Mouse (Mus musculus): Measurements from ENCODE around the gene Fer1l5. TPM values are rescaled to one million over a fixed set of nuclear protein-coding genes. Genes with fewer than 3 reads are reported as not detected.

The Fer1l5 gene
- polyA plus RNA-seq, 1 experiment from 2014 or later: 1.8 TPM

DNA sequence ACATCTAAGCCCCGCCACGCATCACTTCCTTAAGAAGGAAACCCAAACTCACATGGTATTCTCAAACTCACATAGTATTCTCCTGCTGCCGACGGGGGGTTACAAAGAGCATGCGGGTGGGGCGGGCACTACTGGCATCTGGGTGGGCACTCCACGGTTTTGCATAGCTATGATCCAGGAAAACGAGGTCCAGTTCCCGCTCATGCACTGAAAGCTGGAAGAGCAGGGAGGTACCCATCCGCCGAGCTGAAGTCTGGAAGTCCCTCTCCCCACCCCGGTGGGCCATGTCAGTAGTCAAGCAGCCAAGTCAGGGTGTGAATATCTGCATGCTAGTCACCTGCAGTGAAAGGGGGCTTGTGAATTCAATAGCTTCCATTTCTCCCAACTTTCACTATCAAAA, 4.4 kb upstream of the Fer1l5 start:
- no peak overlapping the region for H3K27ac ChIP-seq (replicated peaks)
- no peaks in the 10 kb centered on the region for H3K27me3 ChIP-seq (replicated peaks)
- ATAC-seq (ENCODE audit: low FRiP score): no peak
- H3K9me3 ChIP-seq (replicated peaks): no peaks in the 10 kb centered on the region
- H3K9ac ChIP-seq (replicated peaks): peak overlapping the region; percentile 84
- peaks cover 13% of the 10 kb centered on the region for H3K36me3 ChIP-seq
- peaks cover 18% of the 10 kb centered on the region for H3K4me1 ChIP-seq
- 62% methylated on average over 12 of the region's 12 CpGs for whole genome bisulfite sequencing
- peak overlapping the region; percentile 80 for H3K4me3 ChIP-seq (replicated peaks)
- H3K4me2 ChIP-seq: peak overlapping the region; percentile 64

DNA sequence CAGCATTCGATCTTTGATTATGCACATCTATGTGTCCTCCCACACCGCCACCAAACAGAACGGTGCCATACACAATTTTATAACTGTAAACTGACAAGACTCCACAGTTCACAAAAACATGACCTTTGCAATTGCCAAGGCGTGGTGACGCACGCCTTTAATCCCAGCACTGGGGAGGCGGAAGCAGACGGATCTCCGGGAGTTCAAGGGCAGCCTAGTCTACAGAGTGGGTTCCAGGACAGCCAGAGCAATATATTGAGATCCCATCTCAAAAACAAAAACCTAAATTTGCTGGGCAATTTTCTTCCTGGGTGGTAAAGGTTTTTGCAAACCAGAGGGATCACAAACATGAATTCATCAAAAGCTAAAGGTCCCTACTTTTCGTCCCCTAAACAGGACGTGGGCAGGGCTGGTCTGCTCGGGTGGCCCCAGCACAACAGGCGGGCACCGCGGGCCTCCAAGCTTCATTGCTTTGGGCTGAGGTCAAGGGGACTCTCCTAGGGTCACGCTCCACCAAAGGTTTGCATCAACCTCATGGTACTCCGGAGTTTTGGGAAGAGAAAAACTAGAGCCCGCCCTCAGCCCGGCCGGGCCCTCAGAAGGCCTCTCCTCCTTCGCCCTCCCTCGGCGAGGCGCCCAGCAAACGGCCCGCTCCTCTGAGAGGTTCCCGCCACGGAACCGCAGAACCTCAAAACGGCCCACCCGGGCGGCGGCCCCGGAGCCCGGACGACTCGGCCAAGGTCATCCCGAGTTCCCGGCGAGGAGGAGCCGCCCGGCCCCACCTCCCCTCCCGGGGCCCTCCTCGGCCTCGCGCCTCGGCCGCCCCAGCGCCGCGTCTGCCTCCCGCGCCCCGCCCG, 3.8 kb upstream of the Fer1l5 start:
- H3K27ac ChIP-seq (replicated peaks): peak overlapping the region; percentile 75
- H3K4me3 ChIP-seq (replicated peaks): peak overlapping the region; percentile 80
- H3K4me2 ChIP-seq: peak overlapping the region; percentile 64
- no peaks in the 10 kb centered on the region for H3K9me3 ChIP-seq (replicated peaks)
- H3K36me3 ChIP-seq: peaks cover 10% of the 10 kb centered on the region
- 6% methylated on average over 43 of the region's 55 CpGs for WGBS
- H3K9ac ChIP-seq (replicated peaks): peak overlapping the region; percentile 84
- ATAC-seq (ENCODE audit: low FRiP score): peak; percentile 72
- no peaks in the 10 kb centered on the region for H3K27me3 ChIP-seq (replicated peaks)
- peaks cover 18% of the 10 kb centered on the region for H3K4me1 ChIP-seq

DNA sequence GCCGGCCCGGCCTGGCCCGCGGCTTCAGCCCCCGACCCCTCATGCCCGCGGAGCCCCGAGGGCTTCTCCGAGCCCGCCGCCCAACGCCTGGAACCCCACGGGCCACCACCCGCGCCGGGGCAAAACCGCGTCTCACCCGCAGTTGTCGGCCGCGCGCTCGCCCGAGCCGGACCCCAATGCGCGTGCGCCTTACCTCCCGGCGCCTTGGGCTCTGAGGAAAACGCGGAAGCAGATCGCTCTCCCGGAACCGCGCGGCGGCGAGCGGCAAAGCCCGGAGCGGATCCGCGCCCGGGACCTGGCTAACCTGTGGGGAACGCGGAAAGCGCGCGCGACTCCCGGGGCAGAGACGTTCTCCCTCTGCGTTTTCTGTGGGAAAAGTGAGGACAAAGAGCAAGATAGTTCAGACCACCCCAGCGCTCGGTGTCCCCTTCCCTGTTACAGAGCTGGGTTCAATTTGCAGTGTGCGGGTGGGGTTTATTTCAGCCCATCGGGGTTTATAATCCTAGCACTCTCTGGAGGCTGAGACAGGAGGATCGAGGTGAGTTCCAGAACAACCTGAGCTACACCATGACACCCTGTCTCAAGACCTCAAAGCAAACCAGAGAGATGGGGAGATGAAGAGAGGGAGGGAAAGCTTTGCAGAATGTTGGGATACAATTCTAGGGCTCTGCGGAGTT, 3.0 kb upstream of the Fer1l5 start, which contains the start of gene Kansl3:
Gene Kansl3 (minus strand): TSS at position 213 of the 677 bp plus-strand sequence.
- Histone ChIP-seq H3K4me3 (replicated peaks) (peak within 1 kb of the TSS; percentile 80), H3K4me2 (peak within 1 kb of the TSS; percentile 64), H3K27me3 (replicated peaks) (no peaks in the 10 kb centered on the region), H3K9me3 (replicated peaks) (no peaks in the 10 kb centered on the region), H3K9ac (replicated peaks) (peak within 1 kb of the TSS; percentile 84), H3K4me1 (peaks cover 18% of the 10 kb centered on the region), H3K27ac (replicated peaks) (peak within 1 kb of the TSS; percentile 75), H3K36me3 (peaks cover 8% of the 10 kb centered on the region)
- WGBS: 4% methylated on average over 58 of the region's 61 CpGs
- peak; percentile 85 for ATAC-seq (ENCODE audit: low FRiP score)

DNA sequence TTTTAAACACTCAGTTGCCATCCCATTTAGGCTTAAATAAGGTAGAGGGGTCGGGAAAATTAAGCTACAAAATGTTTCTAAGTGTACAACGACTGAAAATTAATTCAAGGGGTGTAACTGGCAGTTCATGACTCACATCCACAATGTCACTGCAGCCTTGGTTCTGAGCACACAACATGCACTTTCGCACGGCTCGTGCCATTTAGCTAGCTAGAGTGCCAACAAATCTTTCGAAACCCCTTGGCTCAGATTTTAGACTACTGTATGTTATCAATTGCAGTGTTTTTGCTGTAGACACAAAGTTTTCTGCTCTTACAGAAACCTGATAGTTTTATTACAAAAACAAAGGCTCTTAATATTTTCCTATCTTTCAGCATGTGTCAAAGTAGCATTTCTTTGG, 1.2 kb upstream of the Fer1l5 start:
- no peak overlapping the region for H3K4me3 ChIP-seq (replicated peaks)
- H3K27ac ChIP-seq (replicated peaks): no peak overlapping the region
- H3K9me3 ChIP-seq (replicated peaks): no peaks in the 10 kb centered on the region
- H3K9ac ChIP-seq (replicated peaks): no peak overlapping the region
- H3K4me1 ChIP-seq: peaks cover 18% of the 10 kb centered on the region
- 84% methylated on average over 6 of the region's 6 CpGs for WGBS
- no peak for ATAC-seq (ENCODE audit: low FRiP score)
- no peaks in the 10 kb centered on the region for H3K36me3 ChIP-seq
- no peaks in the 10 kb centered on the region for H3K27me3 ChIP-seq (replicated peaks)
- H3K4me2 ChIP-seq: no peak overlapping the region

DNA sequence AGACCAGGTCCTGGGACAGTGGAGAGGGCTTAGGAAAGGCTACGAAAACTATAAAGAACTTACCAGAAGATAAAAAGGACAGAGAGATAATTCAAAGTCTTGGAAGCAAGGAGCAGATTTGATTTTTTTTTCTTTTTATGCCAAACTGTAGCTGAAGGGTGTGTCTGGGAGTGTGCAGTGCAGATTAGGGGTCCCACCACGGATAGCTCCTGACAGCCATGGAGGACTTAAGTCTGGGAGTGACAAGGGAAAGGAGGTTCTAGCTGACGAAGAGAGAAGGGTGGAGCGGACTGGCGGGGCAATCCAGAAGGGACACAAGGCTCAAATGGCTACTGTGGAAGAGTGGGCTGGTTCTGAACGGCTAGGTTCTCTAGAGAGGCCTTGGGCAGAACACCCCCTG, 6.8 kb downstream of the Fer1l5 start:
- Histone ChIP-seq H3K4me2 (no peak overlapping the region), H3K9me3 (replicated peaks) (no peaks in the 10 kb centered on the region), H3K27ac (replicated peaks) (no peak overlapping the region), H3K9ac (replicated peaks) (no peak overlapping the region), H3K4me1 (no peaks in the 10 kb centered on the region), H3K27me3 (replicated peaks) (no peaks in the 10 kb centered on the region), H3K4me3 (replicated peaks) (no peak overlapping the region), H3K36me3 (no peaks in the 10 kb centered on the region)
- no peak for ATAC-seq (ENCODE audit: low FRiP score)
- WGBS: 84% methylated on average over 6 of the region's 6 CpGs

DNA sequence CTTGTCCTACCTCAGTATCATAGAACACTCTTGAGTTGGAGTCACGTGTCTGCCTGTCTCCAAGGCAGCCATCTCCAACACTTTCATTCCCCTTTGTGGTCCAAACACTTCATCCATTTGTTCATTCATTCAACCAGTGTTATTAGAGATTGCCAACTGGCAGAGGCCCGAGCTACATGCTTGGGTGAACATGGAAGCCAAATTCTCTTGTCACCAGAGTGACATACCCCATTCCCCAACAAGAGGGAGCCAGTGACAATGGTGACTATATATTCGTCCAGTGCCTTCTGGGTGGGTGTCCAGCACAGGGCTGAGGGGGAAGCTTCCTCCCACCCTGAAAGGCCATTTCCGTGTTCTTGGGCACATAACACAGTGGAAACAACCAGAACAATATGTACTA, 7.5 kb downstream of the Fer1l5 start:
- Histone ChIP-seq H3K4me3 (replicated peaks) (no peak overlapping the region), H3K27ac (replicated peaks) (no peak overlapping the region), H3K27me3 (replicated peaks) (no peaks in the 10 kb centered on the region), H3K4me2 (no peak overlapping the region), H3K4me1 (no peaks in the 10 kb centered on the region), H3K36me3 (no peaks in the 10 kb centered on the region), H3K9ac (replicated peaks) (no peak overlapping the region), H3K9me3 (replicated peaks) (no peaks in the 10 kb centered on the region)
- WGBS: 65% methylated on average over 4 of the region's 4 CpGs
- ATAC-seq (ENCODE audit: low FRiP score): no peak

DNA sequence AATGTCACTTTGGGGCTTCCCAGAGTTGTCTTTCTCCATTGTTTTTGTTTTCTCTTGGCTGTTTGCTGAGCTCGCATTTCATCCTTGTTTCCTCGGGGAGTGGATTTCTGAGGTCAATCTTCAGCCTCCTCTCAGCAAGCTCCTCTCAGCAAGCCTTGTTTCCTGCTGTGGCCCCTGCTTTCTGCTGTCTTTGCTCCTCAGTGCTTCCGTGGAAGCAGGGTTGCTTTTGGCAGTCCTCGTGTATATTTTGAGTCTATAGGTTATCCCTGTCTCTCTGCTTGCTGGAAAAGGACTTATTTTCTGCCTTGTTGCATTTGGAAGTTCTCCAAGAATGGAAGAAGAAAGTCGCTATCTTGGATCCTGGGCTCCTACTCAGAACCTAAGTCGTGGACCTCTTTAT, 24.9 kb downstream of the Fer1l5 start:
- ATAC-seq (ENCODE audit: low FRiP score): no peak
- H3K9me3 ChIP-seq (replicated peaks): no peaks in the 10 kb centered on the region
- 37% methylated on average over 6 of the region's 6 CpGs for WGBS
- H3K4me2 ChIP-seq: no peak overlapping the region
- H3K36me3 ChIP-seq: no peaks in the 10 kb centered on the region
- H3K27ac ChIP-seq (replicated peaks): no peak overlapping the region
- no peak overlapping the region for H3K4me3 ChIP-seq (replicated peaks)
- H3K9ac ChIP-seq (replicated peaks): no peak overlapping the region
- peaks cover 11% of the 10 kb centered on the region for H3K4me1 ChIP-seq
- no peaks in the 10 kb centered on the region for H3K27me3 ChIP-seq (replicated peaks)

- Histone ChIP-seq H3K4me2 (no peak overlapping the region), H3K4me3 (replicated peaks) (no peak overlapping the region), H3K36me3 (no peaks in the 10 kb centered on the region), H3K4me1 (peaks cover 14% of the 10 kb centered on the region), H3K27ac (replicated peaks) (peak overlapping the region; percentile 10; the same call in 1 of the 2 replicates), H3K27me3 (replicated peaks) (no peaks in the 10 kb centered on the region), H3K9me3 (replicated peaks) (no peaks in the 10 kb centered on the region), H3K9ac (replicated peaks) (no peak overlapping the region)
- WGBS: 39% methylated on average over 4 of the region's 4 CpGs
- peak; percentile 86 for ATAC-seq (ENCODE audit: low FRiP score)
Observed at GRCm38 (mm10) chr1:36401509-36401908, 29.4 kb downstream of the Fer1l5 start.

DNA sequence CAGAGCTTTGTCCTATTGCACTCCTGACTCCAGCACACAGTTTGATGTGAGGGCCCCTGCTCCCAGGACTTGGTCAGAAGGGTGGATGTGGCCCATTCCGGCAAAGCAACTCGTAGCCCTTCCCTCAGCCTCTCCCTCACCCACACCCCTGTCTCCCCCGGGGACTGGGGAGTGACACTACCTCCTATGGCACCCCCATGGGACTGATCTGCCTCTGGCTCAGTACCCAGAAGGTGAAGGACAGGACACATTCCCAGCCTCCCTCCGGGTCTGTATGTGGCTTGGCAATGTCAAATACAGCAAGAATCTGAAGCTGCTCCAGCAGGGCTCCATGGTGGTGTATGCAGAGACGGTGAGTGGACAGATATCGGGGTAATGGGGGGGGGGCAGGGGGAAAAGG, 32.4 kb downstream of the Fer1l5 start:
- Histone ChIP-seq H3K9ac (replicated peaks) (no peak overlapping the region), H3K27ac (replicated peaks) (no peak overlapping the region), H3K4me3 (replicated peaks) (no peak overlapping the region), H3K36me3 (no peaks in the 10 kb centered on the region), H3K4me1 (peaks cover 14% of the 10 kb centered on the region), H3K4me2 (no peak overlapping the region), H3K9me3 (replicated peaks) (no peaks in the 10 kb centered on the region), H3K27me3 (replicated peaks) (no peaks in the 10 kb centered on the region)
- WGBS: 90% methylated on average over 6 of the region's 6 CpGs
- no peak for ATAC-seq (ENCODE audit: low FRiP score)

DNA sequence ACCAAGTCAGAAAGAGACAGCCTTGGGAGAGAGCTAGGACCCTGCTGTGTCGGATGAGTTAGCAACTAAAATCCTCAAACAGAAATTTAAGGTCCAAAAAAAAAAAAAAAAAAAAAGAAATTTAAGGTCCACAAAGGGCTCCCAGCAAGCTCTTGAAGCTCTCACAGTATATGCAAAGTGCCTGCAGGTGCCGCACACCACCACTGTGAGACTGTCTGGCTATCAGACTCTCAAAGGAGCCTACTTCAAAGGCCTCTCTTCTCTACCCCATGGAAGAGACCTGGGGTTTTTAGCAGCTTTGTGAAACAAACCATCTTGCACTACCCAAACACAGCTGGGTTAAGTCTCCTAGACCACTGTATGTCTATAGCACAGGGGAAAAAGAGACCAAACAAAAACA, 57.4 kb downstream of the Fer1l5 start:
- no peak overlapping the region for H3K9ac ChIP-seq (replicated peaks)
- no peaks in the 10 kb centered on the region for H3K9me3 ChIP-seq (replicated peaks)
- 98% methylated on average over 2 of the region's 2 CpGs for WGBS
- H3K4me1 ChIP-seq: no peaks in the 10 kb centered on the region
- H3K27me3 ChIP-seq (replicated peaks): no peaks in the 10 kb centered on the region
- no peak overlapping the region for H3K27ac ChIP-seq (replicated peaks)
- ATAC-seq (ENCODE audit: low FRiP score): no peak
- H3K36me3 ChIP-seq: peaks cover 80% of the 10 kb centered on the region
- H3K4me3 ChIP-seq (replicated peaks): no peak overlapping the region
- no peak overlapping the region for H3K4me2 ChIP-seq

- Histone ChIP-seq H3K9me3 (replicated peaks) (no peaks in the 10 kb centered on the region), H3K9ac (replicated peaks) (no peak overlapping the region), H3K4me1 (no peaks in the 10 kb centered on the region), H3K27ac (replicated peaks) (no peak overlapping the region), H3K36me3 (peaks cover 77% of the 10 kb centered on the region), H3K4me2 (no peak overlapping the region), H3K4me3 (replicated peaks) (no peak overlapping the region), H3K27me3 (replicated peaks) (no peaks in the 10 kb centered on the region)
- 99% methylated on average over 4 of the region's 4 CpGs for WGBS
- no peak for ATAC-seq (ENCODE audit: low FRiP score)
Observed at GRCm38 (mm10) chr1:36432999-36433398, 60.9 kb downstream of the Fer1l5 start.

GRCm38 (mm10) chr1:36433616-36434015, 61.5 kb downstream of the Fer1l5 start:
- Histone ChIP-seq H3K9me3 (replicated peaks) (no peaks in the 10 kb centered on the region), H3K9ac (replicated peaks) (no peak overlapping the region), H3K4me1 (no peaks in the 10 kb centered on the region), H3K4me3 (replicated peaks) (no peak overlapping the region), H3K27me3 (replicated peaks) (no peaks in the 10 kb centered on the region), H3K4me2 (no peak overlapping the region), H3K36me3 (peaks cover 77% of the 10 kb centered on the region), H3K27ac (replicated peaks) (no peak overlapping the region)
- ATAC-seq (ENCODE audit: low FRiP score): no peak
- WGBS: 94% methylated on average over 3 of the region's 3 CpGs

All from neural tube, embryonic 15.5 days (tissue).